Mouse (Mus musculus) B cell, adult 2 months (primary cell): ENCODE data around the gene Ahdc1.
A peak's percentile ranks its signal among the peaks of the same experiment; 100 is the strongest.
"Not testable (repeated sequence)": the region's sequence is repeated elsewhere in the genome, so short reads cannot be mapped to it uniquely, and the experiment has no call there.

Experiments
- DNase-seq, 2 experiments: peaks; one replicate each; pipeline ENCODE4 v3.0.0; 2022

Gene Ahdc1

GRCm38 (mm10) chr4:133083991-133084861 is 73.2 kb downstream of the Ahdc1 start:
- DNase-seq: no peak

DNA sequence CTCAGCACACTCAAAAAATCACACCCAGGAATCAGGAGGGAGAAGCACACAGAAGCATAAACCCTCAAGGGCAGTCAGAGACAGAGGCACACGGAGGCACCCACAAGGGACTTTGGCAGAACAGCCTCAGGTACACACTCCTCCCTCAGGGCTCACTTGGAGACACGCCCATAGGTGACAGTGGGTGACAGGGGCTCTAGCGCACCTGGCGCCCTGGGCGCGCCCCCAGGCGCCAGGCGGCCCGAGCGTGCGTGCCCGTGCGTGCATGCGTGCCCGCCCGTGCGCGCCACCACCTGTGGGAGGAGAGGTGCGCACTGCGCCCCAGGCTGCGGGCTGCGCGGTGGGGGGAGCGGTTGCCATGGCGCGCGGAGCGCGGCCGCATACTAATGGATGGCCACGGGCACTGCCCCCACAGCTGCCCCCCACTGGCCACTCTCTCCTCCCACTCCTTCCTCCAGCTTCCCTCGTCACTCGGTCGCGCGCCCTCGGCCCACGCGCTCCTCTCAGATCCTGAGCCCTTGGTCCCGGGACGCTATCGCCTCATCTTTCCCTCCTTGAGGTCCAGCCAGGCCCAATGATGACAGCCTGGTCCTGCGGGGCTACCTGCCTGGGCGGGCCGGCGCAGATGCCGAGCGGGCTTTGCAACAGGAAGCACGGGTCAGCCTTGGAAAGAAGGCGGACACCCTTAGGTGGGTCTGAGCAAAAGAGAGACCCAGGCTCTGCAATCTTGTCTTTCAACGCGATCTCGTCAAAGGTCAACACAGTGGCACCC is 74.1 kb downstream of the Ahdc1 start:
- DNase-seq: peak; percentile 72 to 78

GRCm38 (mm10) chr4:133085783-133086342 is 74.8 kb downstream of the Ahdc1 start:
- peak; percentile 44 to 50 for DNase-seq

- DNase-seq: no peak
These were observed 76.2 kb downstream of the Ahdc1 start for GRCm38 (mm10) chr4:133087177-133087714.

DNA sequence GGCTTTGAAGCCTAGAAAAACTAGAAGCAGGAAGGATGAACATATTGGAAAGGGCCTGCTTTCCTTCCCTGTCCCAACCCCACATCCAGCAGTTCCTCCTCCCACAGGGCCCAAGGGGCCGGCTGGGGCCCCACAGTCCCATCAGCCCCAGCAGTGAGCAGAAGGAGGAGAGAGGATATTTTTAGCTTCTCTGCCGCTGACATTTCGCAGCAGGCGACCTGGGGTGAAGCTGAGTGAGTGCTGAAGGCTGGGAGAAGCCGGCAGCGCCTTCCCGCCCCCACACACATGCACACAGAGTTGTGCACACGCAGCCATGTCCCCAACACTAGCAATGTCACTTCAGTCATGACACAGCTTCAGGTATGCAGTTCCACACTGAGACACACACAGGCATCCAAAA is 76.8 kb downstream of the Ahdc1 start:
- DNase-seq: no peak

GRCm38 (mm10) chr4:133089319-133089718 is 78.3 kb downstream of the Ahdc1 start:
- DNase-seq: no peak

DNA sequence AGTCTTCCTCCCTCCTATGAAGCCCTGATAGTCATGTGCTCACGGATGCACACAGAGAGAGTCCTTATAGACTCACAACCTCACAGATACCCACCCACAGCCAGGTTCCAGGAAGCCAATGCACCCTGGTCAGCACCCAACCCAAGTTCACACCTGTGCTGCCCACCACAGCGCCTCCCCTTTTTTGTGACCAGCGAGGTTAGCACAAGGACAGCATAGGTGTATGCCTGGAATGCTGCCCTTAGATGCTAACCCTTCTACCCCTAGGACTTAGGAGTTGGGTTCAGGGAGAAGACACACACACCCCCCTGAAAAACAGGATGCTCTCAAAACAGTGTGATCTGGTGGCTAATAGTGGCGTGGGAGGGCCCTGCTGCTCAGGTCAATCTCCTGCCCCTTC is 78.7 kb downstream of the Ahdc1 start:
- DNase-seq: no peak

DNA sequence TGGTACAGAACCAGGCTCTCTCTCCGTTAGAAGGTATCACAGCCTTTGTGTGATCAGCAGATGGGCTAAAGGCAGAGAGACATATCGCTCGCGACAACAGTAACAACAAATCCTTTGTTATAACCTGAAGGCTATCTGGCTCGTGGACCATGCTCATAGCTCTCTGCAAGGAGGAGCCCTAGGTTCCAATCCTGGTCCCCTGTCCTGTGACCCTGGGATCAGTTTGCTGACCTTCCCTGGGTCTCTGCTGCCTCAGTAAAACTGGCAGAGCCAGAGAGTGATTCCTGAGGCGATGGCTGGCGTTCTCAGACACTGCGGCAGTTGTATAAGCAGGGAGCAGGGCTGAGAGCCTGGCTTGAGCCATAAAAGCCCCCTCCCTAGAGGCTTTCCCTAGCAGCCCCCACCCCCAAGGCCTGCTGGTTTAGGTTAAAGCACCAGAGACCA is 79.2 kb downstream of the Ahdc1 start:
- no peak for DNase-seq

DNA sequence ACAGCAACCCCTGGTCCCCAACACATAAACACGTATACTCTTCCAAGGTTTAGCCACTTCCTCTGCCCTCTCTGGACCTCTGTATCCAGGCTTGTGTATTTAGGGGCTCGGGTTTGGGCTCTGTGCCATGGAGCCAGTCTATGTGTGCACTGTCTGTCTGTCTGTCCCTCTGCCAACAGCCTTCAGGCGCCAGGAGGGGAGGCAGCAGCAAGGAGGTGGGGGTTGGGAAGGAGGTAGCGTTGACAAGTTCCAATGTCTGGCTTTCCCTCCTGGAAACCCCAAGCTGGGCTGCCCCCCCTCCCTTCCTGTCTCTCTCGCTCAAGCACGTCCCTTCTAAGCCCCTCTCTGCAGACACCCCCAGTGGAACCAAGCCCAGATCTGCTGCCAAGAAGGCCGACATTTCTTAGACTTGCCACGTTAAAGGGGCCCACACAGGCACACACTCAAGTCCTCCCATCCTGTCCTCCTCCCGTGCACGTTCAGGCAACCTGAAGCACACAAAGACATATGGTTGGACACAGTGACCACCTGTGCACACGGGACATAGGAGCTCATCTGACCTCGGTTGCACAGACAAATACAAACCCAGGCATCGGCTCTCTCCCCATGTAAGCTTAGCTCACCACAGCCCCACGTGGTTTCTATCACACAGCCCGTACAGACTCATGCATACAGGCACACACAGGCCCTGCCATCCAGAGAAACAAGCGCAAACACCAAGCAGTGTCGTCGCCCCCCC is 79.8 kb downstream of the Ahdc1 start:
- DNase-seq: no peak

DNA sequence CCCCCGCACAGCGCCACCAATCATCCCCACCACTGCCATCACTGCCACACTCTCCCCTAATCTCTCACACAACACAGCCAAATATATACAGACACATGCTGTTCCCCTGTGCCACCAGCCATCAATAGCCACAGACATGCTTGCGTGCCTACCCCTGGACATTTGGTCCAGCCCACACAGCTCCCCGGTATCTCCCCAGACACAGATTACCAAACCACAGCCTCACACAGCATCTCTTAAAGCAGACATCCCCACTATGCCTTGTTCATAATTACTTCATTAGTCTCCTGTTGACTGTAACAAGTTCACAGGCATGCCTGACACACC is 80.4 kb downstream of the Ahdc1 start:
- no peak for DNase-seq

- peak; percentile 69 to 70 for DNase-seq
These were observed 81.4 kb downstream of the Ahdc1 start for GRCm38 (mm10) chr4:133092453-133092901.

GRCm38 (mm10) chr4:133093056-133093455 is 82.0 kb downstream of the Ahdc1 start:
- no peak for DNase-seq

- DNase-seq: no peak
These were observed 82.5 kb downstream of the Ahdc1 start for GRCm38 (mm10) chr4:133093481-133094033.

DNA sequence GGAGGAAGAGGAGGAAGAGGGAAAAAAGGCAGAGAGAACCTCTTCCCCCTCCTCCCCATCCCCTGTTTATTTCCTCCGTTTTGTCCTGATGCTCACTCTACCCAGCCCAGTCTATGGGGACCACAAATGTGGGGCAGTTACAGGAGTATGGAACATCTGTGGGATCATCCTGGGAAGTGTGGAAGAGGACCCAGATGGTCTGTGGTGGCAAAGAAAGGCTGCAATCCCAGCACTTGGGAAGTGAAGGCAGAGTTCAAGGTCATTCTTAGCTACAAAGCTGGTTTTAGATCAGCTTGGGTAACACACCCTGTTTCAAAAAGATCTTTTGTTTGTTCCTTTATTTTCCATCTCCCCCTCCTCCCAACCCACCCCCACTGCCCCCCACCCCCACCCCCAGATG is 83.2 kb downstream of the Ahdc1 start:
- DNase-seq: no peak

- DNase-seq: peak; percentile 42 to 45
These were observed 84.1 kb downstream of the Ahdc1 start for GRCm38 (mm10) chr4:133094936-133095733.

GRCm38 (mm10) chr4:133095734-133096065 is 84.6 kb downstream of the Ahdc1 start:
- DNase-seq: not testable (repeated sequence)

DNA sequence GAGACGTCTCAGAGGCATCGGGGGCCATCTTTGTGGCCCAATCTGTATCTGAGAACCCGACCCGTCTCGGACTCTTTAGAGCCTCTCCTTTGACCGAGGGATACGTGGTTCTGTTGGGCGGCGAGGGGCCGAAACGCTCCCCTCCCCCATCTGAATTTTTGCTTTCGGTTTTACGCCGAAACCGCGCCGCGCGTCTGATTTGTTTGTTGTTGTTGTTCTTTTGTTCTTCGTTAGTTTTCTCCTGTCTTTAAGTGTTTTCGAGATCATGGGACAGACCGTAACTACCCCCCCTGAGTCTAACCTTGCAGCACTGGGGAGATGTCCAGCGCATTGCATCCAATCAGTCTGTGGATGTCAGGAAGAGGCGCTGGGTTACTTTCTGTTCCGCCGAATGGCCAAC is 85.6 kb downstream of the Ahdc1 start:
- peak in 1 of 2 experiments; percentile 36 for DNase-seq

GRCm38 (mm10) chr4:133101751-133102150 is 90.7 kb downstream of the Ahdc1 start:
- no peak for DNase-seq

- no peak for DNase-seq
These were observed 92.6 kb downstream of the Ahdc1 start for GRCm38 (mm10) chr4:133103525-133104193.

- DNase-seq: no peak
These were observed 93.1 kb downstream of the Ahdc1 start for GRCm38 (mm10) chr4:133104194-133104569.

DNA sequence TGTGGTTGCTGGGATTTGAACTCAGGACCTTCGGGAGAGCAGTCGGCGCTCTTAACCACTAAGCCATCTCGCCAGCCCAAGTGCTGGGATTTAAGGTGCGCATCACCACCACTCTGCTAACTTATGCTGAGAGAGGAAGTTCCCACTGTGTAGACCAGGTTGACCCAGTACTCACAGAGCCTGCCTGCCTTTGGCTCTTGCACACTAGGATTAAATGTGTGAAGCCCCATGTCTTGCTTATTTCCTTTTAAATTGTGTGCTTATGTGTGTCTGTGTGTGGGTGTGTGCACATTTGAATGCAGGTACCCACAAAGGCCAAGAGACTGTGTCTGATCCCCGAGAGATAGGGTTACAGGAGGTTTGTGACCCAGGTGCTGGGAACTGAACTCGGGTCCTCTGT is 95.6 kb downstream of the Ahdc1 start:
- DNase-seq: no peak
